In genomic region chr3:83486192-83486716, GRCm38 (mm10) we compare ENCODE assay signal across 24 mouse cellular contexts.
DNase-seq lines count a peak whose midpoint lies in the region; ATAC-seq lines count a peak whose summit lies in the region.
"Had no signal": no experiment of that assay in that cellular context is flagged by ENCODE, and none has a peak within 500 bp of the region (broad histone marks: within the 10 kb centered on the region; RNA-seq: fewer than 3 reads in every experiment).

No protein-coding gene starts in this region.

- no peak overlapping the region for H3K4me2 ChIP-seq in forebrain, embryonic 13.5 days
- H3K4me2 ChIP-seq: heart, embryonic 13.5 days; hindbrain, embryonic 15.5 days; limb, embryonic 15.5 days; liver, embryonic 15.5 days; midbrain, embryonic 11.5 days had no signal

- peak; percentile 85 for ATAC-seq in forebrain, embryonic 13.5 days
- ATAC-seq: activated CD4-positive, CD25-positive, alpha-beta regulatory T cell, adult 4 months; CD4-positive, CD25-positive, alpha-beta regulatory T cell, adult 4 months; intestine, postnatal 0 days had no signal

- no peaks in the 10 kb centered on the region for H3K27me3 ChIP-seq in forebrain, embryonic 13.5 days
- no peaks in the 10 kb centered on the region for H3K27me3 ChIP-seq in forebrain, embryonic 10.5 days (ENCODE audit: poor library complexity, severe bottlenecking)
- H3K27me3 ChIP-seq: heart, embryonic 13.5 days; hindbrain, embryonic 15.5 days; limb, embryonic 15.5 days; liver, embryonic 15.5 days had no signal

- no peaks in the 10 kb centered on the region for H3K36me3 ChIP-seq in forebrain, embryonic 13.5 days (ENCODE audit: poor library complexity, severe bottlenecking)
- H3K36me3 ChIP-seq in forebrain, embryonic 10.5 days (replicated peaks): no peaks in the 10 kb centered on the region
- H3K36me3 ChIP-seq: embryonic facial prominence, embryonic 10.5 days; heart, embryonic 13.5 days; hindbrain, embryonic 15.5 days; limb, embryonic 15.5 days; liver, embryonic 15.5 days had no signal

- no peaks in the 10 kb centered on the region for H3K9me3 ChIP-seq in forebrain, embryonic 13.5 days (replicated peaks)
- H3K9me3 ChIP-seq in forebrain, embryonic 10.5 days: no peaks in the 10 kb centered on the region
- H3K9me3 ChIP-seq: embryonic facial prominence, embryonic 10.5 days; heart, embryonic 13.5 days; hindbrain, embryonic 15.5 days; limb, embryonic 15.5 days; liver, embryonic 15.5 days had no signal

- H3K4me3 ChIP-seq in forebrain, embryonic 13.5 days: no peak overlapping the region
- no peak overlapping the region for H3K4me3 ChIP-seq in forebrain, embryonic 10.5 days
- H3K4me3 ChIP-seq: embryonic facial prominence, embryonic 10.5 days; heart, embryonic 13.5 days; hindbrain, embryonic 15.5 days; limb, embryonic 15.5 days; liver, embryonic 15.5 days had no signal

- DNase-seq in forebrain, embryonic 10.5 days (ENCODE audit: extremely low spot score, low spot score): no peak
- DNase-seq in layer of hippocampus, adult 8-10 months (ENCODE audit: low spot score in 2 of 2): peak; percentile 3 to 7
- no peak for DNase-seq in layer of hippocampus, adult 11-12 months (ENCODE audit: low spot score)
- peak; percentile 48 for DNase-seq in Muller cell, postnatal 12 days (ENCODE audit: inconsistent ontology term)
- peak; percentile 2 for DNase-seq in layer of hippocampus, adult 9-10 months (ENCODE audit: low spot score)
- DNase-seq in natural killer cell, adult 2 months (ENCODE audit: low spot score in 2 of 2): no peak
- DNase-seq in kidney, postnatal 4 days: no peak
- DNase-seq: adrenal gland, postnatal 25 days; cerebellum, adult 2 months; gastrocnemius, postnatal 10 days; heart, adult 11 months; thymus, postnatal 4 days had no signal

- H3K27ac ChIP-seq in forebrain, embryonic 13.5 days: no peak overlapping the region
- H3K27ac ChIP-seq in forebrain, embryonic 10.5 days: no peak overlapping the region
- H3K27ac ChIP-seq: embryonic facial prominence, embryonic 10.5 days; heart, embryonic 13.5 days; hindbrain, embryonic 15.5 days; kidney, postnatal 0 days; limb, embryonic 15.5 days; liver, embryonic 15.5 days; macrophage had no signal

- H3K4me1 ChIP-seq in forebrain, embryonic 13.5 days: no peaks in the 10 kb centered on the region
- no peaks in the 10 kb centered on the region for H3K4me1 ChIP-seq in forebrain, embryonic 10.5 days
- H3K4me1 ChIP-seq: heart, embryonic 13.5 days; hindbrain, embryonic 15.5 days; limb, embryonic 15.5 days; liver, embryonic 15.5 days had no signal

- no peak overlapping the region for H3K9ac ChIP-seq in forebrain, embryonic 13.5 days
- H3K9ac ChIP-seq: heart, embryonic 13.5 days; hindbrain, embryonic 15.5 days; limb, embryonic 15.5 days; liver, embryonic 15.5 days had no signal

- WGBS in forebrain, embryonic 13.5 days: 85% methylated on average over 7 of the region's 7 CpGs
- WGBS in forebrain, embryonic 10.5 days: 91% methylated on average over 7 of the region's 7 CpGs

Comparison
In these comparisons a context has a peak if more than half of its experiments do, and no peak if none do; other contexts are left out.
1. DNase-seq: peak in layer of hippocampus, adult 8-10 months (2 of 2), Muller cell, postnatal 12 days (single experiment) and layer of hippocampus, adult 9-10 months (single experiment); none in forebrain, embryonic 10.5 days (single experiment), layer of hippocampus, adult 11-12 months (single experiment), natural killer cell, adult 2 months (0 of 2) and kidney, postnatal 4 days (0 of 2).